Mouse (Mus musculus) neutrophil, adult 5-6 weeks (primary cell): ENCODE data around the gene Nmi. TPM values are rescaled to one million over a fixed set of nuclear protein-coding genes. Genes with fewer than 3 reads are reported as not detected.

ENCODE experiments used
- total RNA-seq: library from RNA; stranded (forward); fragments of 200-1000 nt; gene quantifications from 2 replicates; pipeline ENCODE4 v1.2.3, GENCODE M21; 2017

The Nmi gene
- total RNA-seq, 1 experiment from 2014 or later, result 93.8 TPM

Other genes starting within 250 kb of the Nmi start
- gene Rbm43, start 38.3 kb downstream of the Nmi start, total RNA-seq, result 34.3 and 40.2 TPM in 2 replicates
- gene Tnfaip6, start 64.5 kb upstream of the Nmi start, total RNA-seq, result 1.2 and 1.5 TPM in 2 replicates
- 63.0 and 64.5 TPM in 2 replicates for gene Rif1, start 99.3 kb upstream of the Nmi start, total RNA-seq